Mouse (Mus musculus): ENCODE data around the gene Tmem167.

Gene Tmem167

DNA sequence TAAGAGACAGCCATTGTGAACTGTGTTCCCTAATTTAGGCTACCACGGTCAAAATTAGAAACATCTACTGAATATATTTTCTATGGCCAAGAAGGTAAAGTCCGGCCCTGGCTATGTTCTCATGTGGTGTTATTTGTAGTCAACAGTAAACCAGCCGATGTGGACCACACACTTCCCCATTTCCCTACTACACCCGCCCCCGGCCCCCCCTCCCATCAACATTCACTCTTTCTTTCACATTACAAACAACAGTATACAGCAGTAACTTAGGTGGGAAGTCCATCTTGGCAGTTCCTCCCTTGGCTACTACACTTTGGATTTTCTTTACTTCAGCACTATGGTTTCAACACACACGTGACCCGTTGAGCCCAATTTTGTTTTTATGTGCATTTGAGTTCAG, 94.6 kb downstream of the Tmem167 start:
- DNase-seq (ENCODE audit: low spot score in 2 of 2) = no peak

DNA sequence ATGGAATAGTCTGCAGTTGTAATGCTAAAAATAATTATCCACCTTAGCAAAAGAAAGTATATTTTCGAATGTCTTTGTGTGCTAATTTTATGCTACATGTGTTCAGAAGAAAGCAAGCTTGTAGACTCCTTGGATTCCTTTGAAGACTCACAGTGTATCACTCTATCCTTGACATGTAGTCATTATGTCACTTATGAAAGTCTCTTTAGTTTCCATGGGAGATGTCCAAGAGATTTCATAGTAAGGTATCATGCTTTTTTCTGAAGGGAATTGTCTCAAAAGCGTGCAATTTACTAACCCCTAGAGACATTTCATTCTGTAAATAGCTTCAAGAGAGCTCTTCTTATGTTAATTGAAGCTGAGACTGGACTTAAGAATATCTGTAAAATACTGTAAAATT, 97.8 kb downstream of the Tmem167 start:
- no peak for DNase-seq (ENCODE audit: low spot score in 2 of 2)

DNA sequence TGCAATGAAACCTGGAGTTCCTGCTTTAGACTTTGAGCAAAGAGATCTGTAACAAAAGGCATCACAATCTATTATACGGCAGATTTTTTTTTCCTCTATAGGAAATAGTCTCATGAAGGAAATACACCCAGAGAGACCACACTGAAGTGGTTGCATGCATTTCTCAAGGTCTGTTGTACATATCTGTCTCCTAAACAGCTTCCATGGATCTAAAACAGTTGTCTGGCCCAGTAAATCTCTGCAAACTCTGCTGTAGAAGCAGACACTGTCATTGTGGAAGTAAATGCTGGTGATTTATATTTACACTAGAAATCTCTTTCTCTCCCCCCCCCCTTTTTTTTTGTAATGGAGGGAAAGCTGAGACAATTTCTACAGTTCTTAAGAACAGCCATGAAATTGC, 99.1 kb downstream of the Tmem167 start:
- no peak for DNase-seq (ENCODE audit: low spot score in 2 of 2)

DNA sequence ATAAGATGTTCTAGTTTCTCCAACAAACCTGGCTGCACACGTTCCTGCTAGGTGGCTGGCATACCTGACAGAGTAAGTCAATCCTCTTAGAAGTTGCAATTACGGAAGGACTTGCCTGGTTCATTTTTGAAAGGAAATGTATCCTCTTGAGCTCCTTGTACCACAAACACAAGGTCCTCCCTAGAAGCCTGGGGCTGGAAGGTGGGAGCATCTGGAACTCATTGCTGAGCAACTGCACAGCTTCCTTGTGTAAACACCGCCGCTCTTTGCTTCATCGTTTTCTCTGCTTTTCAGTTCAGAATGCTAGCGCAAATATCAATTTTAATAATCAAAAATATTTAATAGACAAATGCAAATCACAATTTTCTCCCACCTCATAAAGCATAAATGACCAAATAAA, 102.9 kb downstream of the Tmem167 start:
- DNase-seq (ENCODE audit: low spot score in 2 of 2) = no peak

Measured in right cerebral cortex, adult 2 months (tissue).